Mouse (Mus musculus): ENCODE results near the gene H2-T24. TPM values are rescaled to one million over a fixed set of nuclear protein-coding genes. Genes with fewer than 3 reads are reported as not detected.
A peak's percentile ranks its signal among the peaks of the same experiment; 100 is the strongest.
"Not testable (repeated sequence)": the region's sequence is repeated elsewhere in the genome, so short reads cannot be mapped to it uniquely, and the experiment has no call there.

Gene H2-T24
- 4.8 and 5.0 TPM in 2 replicates for polyA plus RNA-seq (2016; fragmentation: Nextera tagmentation; extraction: Ambion mirVana)

DNA sequence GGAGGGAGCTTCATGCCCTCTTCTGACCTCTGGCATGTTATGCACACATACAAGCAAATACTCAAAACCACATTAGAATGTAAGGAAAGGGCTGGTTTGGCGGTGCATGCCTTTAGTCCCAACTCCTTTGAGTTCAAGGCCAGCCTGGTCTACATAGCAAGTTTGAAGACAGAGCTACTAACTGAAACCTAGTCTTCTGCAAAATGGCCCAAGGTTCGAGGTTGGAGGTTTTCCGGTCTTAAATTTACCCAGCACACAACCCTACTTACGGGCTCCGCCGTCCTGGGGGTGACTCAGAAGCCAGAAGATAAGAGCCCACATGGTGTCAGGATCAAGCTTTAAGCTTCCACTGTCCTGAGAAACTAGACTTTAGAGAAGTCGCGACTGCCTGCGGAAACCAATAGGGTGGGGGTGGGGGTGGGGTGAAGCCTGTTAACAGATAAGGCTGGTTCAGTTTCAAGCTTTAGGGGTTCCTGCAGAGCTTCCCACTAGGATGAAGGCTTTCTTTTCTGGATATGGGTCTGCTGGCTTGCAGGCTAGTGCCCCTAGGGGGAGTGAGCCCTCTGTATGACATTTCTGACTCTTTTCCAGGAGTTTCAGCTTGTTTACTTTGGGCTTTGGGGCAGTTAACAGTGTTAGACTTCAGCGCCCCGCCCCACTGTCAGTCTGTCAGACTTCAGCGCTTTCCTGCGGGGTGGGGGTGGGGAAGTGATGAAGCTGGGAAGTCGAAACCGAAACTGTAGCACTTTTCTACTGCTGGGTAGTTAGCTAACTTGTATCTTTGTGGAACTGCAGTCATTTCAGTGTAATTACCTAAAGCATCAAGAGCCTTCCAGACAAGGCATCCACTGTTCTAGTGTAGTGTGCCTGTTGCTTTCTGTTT, at the start of gene H2-T24:
Gene H2-T24, minus strand, starts transcription at position 370 of the 883 bp plus-strand sequence.
- H3K27ac ChIP-seq (replicated peaks): no peak within 1 kb of the TSS; the same call in 1 of the 2 replicates
- peak; percentile 62 for DNase-seq (ENCODE audit: low spot score)
- H3K36me3 ChIP-seq (replicated peaks): peaks cover 5% of the 10 kb centered on the region
- 37% methylated on average over 15 of the region's 15 CpGs for WGBS
- peaks cover 31% of the 10 kb centered on the region for H3K4me1 ChIP-seq
- no peaks in the 10 kb centered on the region for H3K27me3 ChIP-seq (replicated peaks; ENCODE audit: low read depth, poor library complexity, severe bottlenecking)
- no peaks in the 10 kb centered on the region for H3K9me3 ChIP-seq
- H3K4me3 ChIP-seq: peak within 1 kb of the TSS; percentile 33; the same call in 1 of the 2 replicates

GRCm38 (mm10) chr17:36060829-36061228, 40.5 kb upstream of the H2-T24 start:
- H3K4me1 ChIP-seq: no peaks in the 10 kb centered on the region
- no peaks in the 10 kb centered on the region for H3K27me3 ChIP-seq (replicated peaks; ENCODE audit: low read depth, poor library complexity, severe bottlenecking)
- H3K36me3 ChIP-seq (replicated peaks): no peaks in the 10 kb centered on the region
- H3K4me3 ChIP-seq: no peak overlapping the region
- H3K27ac ChIP-seq (replicated peaks): no peak overlapping the region
- peak; percentile 71 for DNase-seq (ENCODE audit: low spot score)
- WGBS: 34% methylated on average over 2 of the region's 2 CpGs
- no peaks in the 10 kb centered on the region for H3K9me3 ChIP-seq

DNA sequence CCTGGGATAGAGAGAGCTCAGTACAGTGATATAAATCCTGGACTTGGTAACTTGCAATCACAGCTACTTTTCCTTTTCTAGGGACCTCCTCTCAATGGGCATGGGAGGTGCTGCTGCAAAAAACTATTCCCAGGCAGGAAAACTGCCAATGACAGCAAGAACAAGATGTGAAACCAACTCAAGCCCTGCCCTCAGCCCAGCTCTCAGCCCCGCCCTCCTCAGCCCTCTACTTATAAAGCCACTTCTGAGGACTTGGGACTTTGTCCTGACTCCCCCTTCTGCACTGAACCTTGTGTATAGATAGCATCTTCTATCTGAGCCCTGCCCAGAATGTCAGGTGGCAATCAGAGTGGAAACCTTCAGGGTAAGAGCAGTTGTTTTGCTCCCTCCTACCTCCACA, 38.0 kb upstream of the H2-T24 start, which contains the start of gene Gm11127:
Gene Gm11127, minus strand, starts transcription at position 10 of the 400 bp plus-strand sequence.
- H3K27ac ChIP-seq (replicated peaks); DNase-seq (ENCODE audit: low spot score); H3K27me3 ChIP-seq (replicated peaks; ENCODE audit: low read depth, poor library complexity, severe bottlenecking); H3K4me1 ChIP-seq; H3K36me3 ChIP-seq (replicated peaks); H3K4me3 ChIP-seq; H3K9me3 ChIP-seq: not testable (repeated sequence)
- 52% methylated on average over 1 of the region's 1 CpGs for WGBS

GRCm38 (mm10) chr17:36057927-36058326, 37.6 kb upstream of the H2-T24 start:
- not testable (repeated sequence) for H3K9me3 ChIP-seq; H3K27ac ChIP-seq (replicated peaks); DNase-seq (ENCODE audit: low spot score); H3K27me3 ChIP-seq (replicated peaks; ENCODE audit: low read depth, poor library complexity, severe bottlenecking); H3K4me3 ChIP-seq; H3K36me3 ChIP-seq (replicated peaks); H3K4me1 ChIP-seq
- 89% methylated on average over 25 of the region's 25 CpGs for WGBS

DNA sequence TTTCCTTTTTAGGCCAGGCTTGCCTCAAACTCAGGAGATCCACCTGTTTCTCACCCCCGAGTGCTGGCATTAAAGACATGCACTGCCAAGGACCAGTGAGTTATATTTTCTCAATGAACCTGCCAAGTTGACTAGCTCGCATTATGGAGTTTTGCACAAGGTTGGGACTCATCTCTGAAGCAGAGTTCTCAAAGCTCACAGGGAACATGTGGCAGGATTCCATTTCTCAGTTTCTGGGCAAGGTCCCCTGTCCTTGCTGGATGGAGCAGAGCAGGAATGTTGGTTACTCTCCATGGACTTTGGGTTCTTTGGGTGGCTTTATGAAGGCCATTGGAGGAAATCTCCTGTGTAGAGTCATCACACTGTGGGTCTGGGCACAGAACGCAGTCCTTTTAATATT, 22.9 kb upstream of the H2-T24 start:
- H3K4me3 ChIP-seq: peak overlapping the region; percentile 55; the same call in 1 of the 2 replicates
- WGBS: 85% methylated on average over 3 of the region's 3 CpGs

DNA sequence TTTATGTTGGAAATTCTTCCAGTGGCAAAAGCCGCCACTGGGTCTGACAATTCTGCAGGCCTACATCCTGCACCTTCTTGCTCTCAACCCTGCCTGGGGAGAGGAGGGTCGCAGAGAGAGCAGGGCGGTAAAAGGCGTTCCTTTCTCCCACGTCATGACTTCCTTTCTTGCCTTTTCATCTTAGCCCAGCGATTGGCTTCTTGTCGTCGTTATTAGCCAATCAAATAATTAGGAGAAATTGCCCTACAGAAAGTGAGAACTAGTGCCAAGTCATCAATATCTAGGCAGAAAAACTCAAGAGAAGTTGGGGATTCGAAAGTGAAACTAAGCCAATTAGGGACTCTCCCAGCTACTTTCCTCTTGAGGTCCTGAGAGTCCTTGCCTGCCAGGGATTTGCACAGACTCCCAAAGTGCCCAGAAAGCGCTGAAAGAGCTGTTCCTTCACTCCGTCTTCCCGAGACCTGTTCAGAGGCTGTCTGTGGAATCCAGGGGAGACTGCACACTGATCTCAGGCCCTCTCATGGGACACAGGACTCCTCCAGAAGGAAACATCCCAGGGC, 22.3 kb upstream of the H2-T24 start, which contains the start of the genes H2-T22 and Gm6034:
Gene H2-T22, minus strand, starts transcription at position 138 of the 560 bp plus-strand sequence.
Gene Gm6034, plus strand, starts transcription at position 352 of the 560 bp plus-strand sequence.
- Histone ChIP-seq H3K4me3 (peak within 1 kb of the TSS; percentile 55), H3K27me3 (replicated peaks; ENCODE audit: low read depth, poor library complexity, severe bottlenecking) (peaks cover 32% of the 10 kb centered on the region)
- DNase-seq (ENCODE audit: low spot score): peak; percentile 71
- not testable (repeated sequence) for H3K4me1 ChIP-seq; H3K27ac ChIP-seq (replicated peaks); H3K9me3 ChIP-seq; H3K36me3 ChIP-seq (replicated peaks)
- 2% methylated on average over 12 of the region's 12 CpGs for WGBS

More for the DNA sequence above, 22.9 kb upstream of the H2-T24 start:
- Histone ChIP-seq H3K27ac (replicated peaks) (no peak overlapping the region), H3K27me3 (replicated peaks; ENCODE audit: low read depth, poor library complexity, severe bottlenecking) (peaks cover 32% of the 10 kb centered on the region), H3K36me3 (replicated peaks) (no peaks in the 10 kb centered on the region), H3K4me1 (peaks cover 10% of the 10 kb centered on the region), H3K9me3 (no peaks in the 10 kb centered on the region)
- no peak for DNase-seq (ENCODE audit: low spot score)

GRCm38 (mm10) chr17:36042055-36042454, 21.7 kb upstream of the H2-T24 start:
- H3K9me3 ChIP-seq; H3K36me3 ChIP-seq (replicated peaks); H3K4me1 ChIP-seq; H3K27ac ChIP-seq (replicated peaks): not testable (repeated sequence)
- peak; percentile 20 for DNase-seq (ENCODE audit: low spot score)
- 2% methylated on average over 19 of the region's 19 CpGs for WGBS
- Histone ChIP-seq H3K27me3 (replicated peaks; ENCODE audit: low read depth, poor library complexity, severe bottlenecking) (peaks cover 32% of the 10 kb centered on the region), H3K4me3 (peak overlapping the region; percentile 55)

GRCm38 (mm10) chr17:36040604-36041003, 20.2 kb upstream of the H2-T24 start:
- not testable (repeated sequence) for H3K27ac ChIP-seq (replicated peaks); DNase-seq (ENCODE audit: low spot score); H3K4me1 ChIP-seq; H3K4me3 ChIP-seq; H3K9me3 ChIP-seq; H3K36me3 ChIP-seq (replicated peaks)
- WGBS: 79% methylated on average over 2 of the region's 2 CpGs
- peaks cover 32% of the 10 kb centered on the region for H3K27me3 ChIP-seq (replicated peaks; ENCODE audit: low read depth, poor library complexity, severe bottlenecking)

GRCm38 (mm10) chr17:36036126-36036525, 15.8 kb upstream of the H2-T24 start:
- H3K27me3 ChIP-seq (replicated peaks; ENCODE audit: low read depth, poor library complexity, severe bottlenecking): peaks cover 27% of the 10 kb centered on the region
- H3K4me1 ChIP-seq; H3K27ac ChIP-seq (replicated peaks); H3K9me3 ChIP-seq; H3K4me3 ChIP-seq; DNase-seq (ENCODE audit: low spot score); H3K36me3 ChIP-seq (replicated peaks): not testable (repeated sequence)
- WGBS: 86% methylated on average over 13 of the region's 13 CpGs

DNA sequence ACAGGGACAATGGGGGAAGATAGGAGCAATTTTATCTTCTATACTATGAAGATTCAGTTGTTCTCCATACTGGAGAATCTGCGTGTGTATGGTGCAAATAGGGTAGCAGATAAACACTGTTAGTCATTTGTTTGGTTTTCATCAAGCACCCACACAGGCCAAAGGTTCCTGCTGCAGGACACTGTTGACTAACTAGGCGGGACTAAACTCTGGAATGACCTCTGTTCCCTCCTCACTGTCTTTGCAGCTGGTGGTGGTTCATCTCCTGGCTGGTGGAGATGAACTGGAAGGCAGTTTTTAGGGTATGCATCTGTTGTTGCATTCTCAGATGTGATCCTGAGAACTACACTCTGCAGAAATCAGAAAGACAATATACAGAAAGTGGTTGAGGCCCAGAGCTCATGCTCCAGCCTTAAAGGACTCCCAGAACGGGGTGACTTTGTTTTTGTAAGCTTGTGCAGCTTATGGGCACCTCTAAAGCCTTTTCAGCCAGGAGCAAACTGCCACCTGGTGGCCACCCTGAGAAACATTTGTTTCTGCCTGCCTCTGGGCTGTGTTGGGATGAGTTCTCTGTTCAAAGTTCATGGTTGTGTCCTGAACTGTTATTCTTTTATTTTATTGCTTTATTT, 14.8 kb upstream of the H2-T24 start:
- 39% methylated on average over 3 of the region's 3 CpGs for WGBS
- peaks cover 26% of the 10 kb centered on the region for H3K27me3 ChIP-seq (replicated peaks; ENCODE audit: low read depth, poor library complexity, severe bottlenecking)
- not testable (repeated sequence) for H3K9me3 ChIP-seq; H3K27ac ChIP-seq (replicated peaks); H3K36me3 ChIP-seq (replicated peaks); H3K4me3 ChIP-seq; H3K4me1 ChIP-seq
- peak; percentile 24 for DNase-seq (ENCODE audit: low spot score)

DNA sequence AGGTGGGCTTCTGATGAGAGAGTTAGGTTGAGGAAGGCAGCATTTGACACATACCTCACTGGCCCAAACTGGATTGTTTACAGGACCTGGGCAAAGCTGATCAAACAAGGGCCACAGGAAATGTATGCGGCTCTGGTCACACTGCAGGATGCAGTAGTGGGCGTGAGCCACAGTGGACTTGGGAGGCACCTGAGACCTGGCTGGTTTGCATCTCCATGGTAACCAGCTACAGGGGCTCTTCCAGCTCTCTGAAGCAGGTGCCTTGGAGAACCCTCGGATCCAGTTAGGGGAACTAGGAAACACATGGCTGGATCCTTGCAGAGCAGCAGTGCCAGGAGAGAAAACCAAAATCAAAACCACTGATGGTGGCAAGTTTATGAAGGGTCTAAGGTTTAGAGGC, 14.2 kb upstream of the H2-T24 start:
- H3K36me3 ChIP-seq (replicated peaks); H3K27ac ChIP-seq (replicated peaks); H3K4me1 ChIP-seq; H3K4me3 ChIP-seq; H3K9me3 ChIP-seq; DNase-seq (ENCODE audit: low spot score): not testable (repeated sequence)
- peaks cover 25% of the 10 kb centered on the region for H3K27me3 ChIP-seq (replicated peaks; ENCODE audit: low read depth, poor library complexity, severe bottlenecking)
- WGBS: 57% methylated on average over 3 of the region's 3 CpGs

GRCm38 (mm10) chr17:36032351-36032875, 12.1 kb upstream of the H2-T24 start, which contains the start of gene H2-T23:
Gene H2-T23 (minus strand): TSS chr17:36032855.
- peak; percentile 62 for DNase-seq (ENCODE audit: low spot score)
- WGBS: under 1% methylated on average over 25 of the region's 25 CpGs
- not testable (repeated sequence) for H3K4me1 ChIP-seq; H3K36me3 ChIP-seq (replicated peaks); H3K9me3 ChIP-seq
- Histone ChIP-seq H3K4me3 (peak within 1 kb of the TSS; percentile 61), H3K27me3 (replicated peaks; ENCODE audit: low read depth, poor library complexity, severe bottlenecking) (peaks cover 25% of the 10 kb centered on the region), H3K27ac (replicated peaks) (peak within 1 kb of the TSS; percentile 57; the same call in 1 of the 2 replicates)
